Mouse (Mus musculus) retina, postnatal 7 days (tissue): ENCODE measurements around the gene Gm10721.
A peak's percentile ranks its signal among the peaks of the same experiment; 100 is the strongest.
"Not testable (repeated sequence)": the region's sequence is repeated elsewhere in the genome, so short reads cannot be mapped to it uniquely, and the experiment has no call there.

ENCODE experiments used
- DNase-seq: peaks from one replicate; pipeline ENCODE4 v3.0.0-alpha.2; 2012; ENCODE audit warnings: low read depth, low spot score

The Gm10721 gene

DNA sequence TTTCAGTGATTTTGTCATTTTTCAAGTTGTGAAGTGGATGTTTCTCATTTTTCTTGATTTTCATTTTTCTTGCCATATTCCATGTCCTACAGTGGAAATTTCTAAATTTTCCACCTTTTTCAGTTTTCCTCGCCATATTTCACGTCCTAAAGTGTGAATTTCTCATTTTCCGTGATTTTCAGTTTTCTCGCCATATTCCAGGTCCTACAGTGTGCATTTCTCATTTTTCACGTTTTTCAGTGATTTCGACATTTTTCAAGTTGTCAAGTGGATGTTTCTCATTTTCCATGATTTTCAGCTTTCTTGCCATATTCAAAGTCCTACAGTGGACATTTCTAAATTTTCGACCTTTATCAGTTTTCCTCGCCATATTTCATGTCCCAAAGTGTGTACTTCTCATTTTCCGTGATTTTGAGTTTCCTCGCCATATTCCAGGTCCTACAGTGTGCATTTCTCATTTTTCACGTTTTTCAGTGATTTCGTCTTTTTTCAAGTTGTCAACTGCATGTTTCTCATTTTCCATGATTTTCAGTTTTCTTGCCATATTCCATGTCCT lies 12.1 kb downstream of the Gm10721 start, which contains the start of gene Gm10717:
Gm10717 (plus strand) TSS at position 506 of the 556 bp plus-strand sequence.
- not testable (repeated sequence) for DNase-seq

- DNase-seq = not testable (repeated sequence)
These were observed 12.7 kb downstream of the Gm10721 start for GRCm38 (mm10) chr9:3025653-3026052.

- not testable (repeated sequence) for DNase-seq
These were observed 13.2 kb downstream of the Gm10721 start for GRCm38 (mm10) chr9:3026136-3026535.

DNA sequence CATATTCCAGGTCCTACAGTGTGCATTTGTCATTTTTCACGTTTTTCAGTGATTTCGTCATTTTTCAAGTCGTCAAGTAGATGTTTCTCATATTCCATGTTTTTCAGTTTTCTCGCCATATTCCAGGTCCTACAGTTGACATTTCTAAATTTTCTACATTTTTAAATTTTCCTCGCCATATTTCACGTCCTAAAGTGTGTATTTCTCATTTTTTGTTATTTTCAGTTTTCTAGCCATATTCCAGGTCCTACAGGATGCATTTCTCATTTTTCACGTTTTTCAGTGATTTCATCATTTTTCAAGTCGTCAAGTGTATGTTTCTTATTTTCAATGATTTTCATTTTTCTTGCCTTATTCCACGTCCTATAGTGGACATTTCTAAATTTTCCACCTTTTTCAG lies 13.8 kb downstream of the Gm10721 start:
- DNase-seq = not testable (repeated sequence)

DNA sequence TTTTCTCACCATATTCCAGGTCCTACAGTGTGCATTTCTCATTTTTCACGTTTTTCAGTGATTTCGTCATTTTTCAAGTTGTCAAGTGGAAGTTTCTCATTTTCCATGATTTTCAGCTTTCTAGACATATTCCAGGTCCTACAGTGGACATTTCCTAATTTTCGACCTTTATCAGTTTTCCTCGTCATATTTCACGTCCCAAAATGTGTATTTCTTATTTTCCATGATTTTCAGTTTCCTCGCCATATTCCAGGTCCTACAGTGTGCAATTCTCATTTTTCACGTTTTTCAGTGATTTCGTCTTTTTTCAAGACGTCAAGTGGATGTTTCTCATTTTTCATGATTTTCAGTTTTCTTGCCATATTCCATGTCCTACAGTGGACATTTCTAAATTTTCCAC lies 14.3 kb downstream of the Gm10721 start:
- DNase-seq = peak; percentile 28

- not testable (repeated sequence) for DNase-seq
These were observed 16.5 kb downstream of the Gm10721 start for GRCm38 (mm10) chr9:3029276-3030000.

GRCm38 (mm10) chr9:3030677-3031318 lies 17.9 kb downstream of the Gm10721 start:
- peak; percentile 34 for DNase-seq

GRCm38 (mm10) chr9:3034299-3034698 lies 21.4 kb downstream of the Gm10721 start, which contains the start of gene Gm17535:
TSS of gene Gm17535 (plus strand) at chr9:3034599.
- not testable (repeated sequence) for DNase-seq

GRCm38 (mm10) chr9:3036577-3036976 lies 23.6 kb downstream of the Gm10721 start, which contains the start of gene Gm10715:
TSS of gene Gm10715 (plus strand) at chr9:3036877.
- DNase-seq = not testable (repeated sequence)

- DNase-seq = peak; percentile 0
These were observed 25.2 kb downstream of the Gm10721 start for GRCm38 (mm10) chr9:3038161-3038560.
